Mouse (Mus musculus) monocyte, adult 2 months (primary cell): ENCODE results near the gene Cul1.
"Not testable (repeated sequence)": the region's sequence is repeated elsewhere in the genome, so short reads cannot be mapped to it uniquely, and the experiment has no call there.

Experiments used
- DNase-seq, 2 experiments: peaks; one replicate each; pipeline ENCODE4 v3.0.0; 2022; ENCODE audit warnings: low spot score in 2 of 2, low read depth in 1 of 2

Cul1 gene

DNA sequence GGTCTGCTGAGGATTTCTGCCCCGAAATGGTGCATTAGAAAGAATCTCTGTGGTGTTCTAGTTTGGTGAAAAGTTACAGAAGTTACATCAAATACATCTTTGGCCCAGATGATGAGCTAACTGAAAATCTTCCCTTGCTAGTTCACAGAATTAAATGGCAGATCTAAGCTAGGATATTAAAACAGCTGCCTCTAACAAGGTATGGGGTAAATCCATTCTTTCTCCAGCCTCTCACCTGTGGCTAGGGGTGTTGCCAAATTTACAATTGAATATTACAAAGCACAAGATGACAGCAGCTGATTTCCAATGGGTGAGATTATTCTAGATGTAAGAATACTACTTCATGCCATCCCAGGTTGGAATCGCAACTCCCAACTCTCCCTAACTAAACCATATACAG is at the start of gene Cul1:
TSS of gene Cul1 (plus strand) at position 301 of the 400 bp plus-strand sequence.
- no peak for DNase-seq

DNA sequence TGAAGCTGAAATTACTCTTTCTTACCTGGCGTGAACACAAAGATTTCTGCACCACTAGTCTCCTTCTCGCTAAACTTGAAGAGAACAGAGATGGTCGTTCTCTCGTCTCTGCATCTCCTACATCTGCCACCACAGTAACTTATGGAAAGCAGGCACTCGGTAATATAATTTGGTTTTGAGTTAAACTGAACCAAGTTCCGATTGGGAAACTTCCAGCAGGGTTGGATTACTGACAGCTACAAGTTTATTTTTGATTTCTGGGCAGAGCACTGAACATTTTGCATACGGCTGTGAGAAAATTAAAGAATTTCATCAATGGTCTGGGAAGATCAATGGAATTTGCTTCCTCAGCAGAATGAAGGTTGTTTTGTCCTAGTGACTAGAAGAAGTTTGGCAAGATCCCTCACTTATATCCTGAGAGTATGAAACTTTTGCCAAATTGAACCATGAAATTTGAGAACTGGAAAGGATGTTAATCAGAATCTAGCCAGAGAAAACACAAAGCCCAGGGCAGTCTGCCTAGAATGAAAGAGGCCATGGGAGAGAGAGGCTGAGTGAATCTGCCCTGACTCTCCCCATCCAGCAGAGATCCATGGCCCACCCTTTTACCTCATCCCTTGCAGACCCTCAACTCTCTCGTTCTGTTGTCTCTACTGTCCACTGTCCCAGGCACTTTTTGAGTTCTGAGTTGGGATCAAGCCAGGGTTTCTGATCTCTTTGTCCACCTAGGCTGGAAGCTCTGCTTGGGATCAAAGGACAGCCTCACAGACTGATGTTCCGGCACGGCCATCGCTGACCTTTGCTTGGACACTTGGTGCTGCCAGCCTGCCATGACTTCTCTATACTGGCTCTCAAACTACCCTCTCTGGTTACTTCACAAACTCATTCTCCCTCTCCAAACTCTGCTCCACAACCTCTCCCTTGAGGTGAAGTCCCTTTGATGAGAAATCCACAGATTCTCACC is 48.5 kb upstream of the Cul1 start:
- no peak for DNase-seq

GRCm38 (mm10) chr6:47412886-47413606 is 40.2 kb upstream of the Cul1 start:
- no peak for DNase-seq

DNA sequence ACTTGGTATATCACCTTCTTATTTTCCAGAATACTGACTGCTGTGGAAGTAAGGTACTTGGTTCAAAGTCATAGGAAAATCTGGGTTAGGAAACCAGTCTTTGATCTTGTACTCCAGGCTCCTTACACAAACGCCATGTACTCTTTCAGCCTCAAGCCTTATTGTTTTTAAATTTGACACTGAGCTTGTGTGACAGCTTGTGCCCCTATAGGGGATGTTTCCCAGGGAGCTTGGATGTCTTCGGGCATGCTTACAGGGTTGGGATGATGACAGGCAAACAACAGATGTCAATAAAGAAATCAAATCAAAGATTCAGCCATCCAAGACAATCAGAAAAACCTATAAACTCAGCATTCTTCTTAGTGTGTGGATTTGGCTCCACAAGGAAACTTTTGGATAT is 39.5 kb upstream of the Cul1 start:
- DNase-seq: no peak

GRCm38 (mm10) chr6:47418691-47419090 is 34.5 kb upstream of the Cul1 start:
- DNase-seq: no peak

- no peak for DNase-seq
Observed at GRCm38 (mm10) chr6:47420156-47420555, 33.0 kb upstream of the Cul1 start.

GRCm38 (mm10) chr6:47421221-47421620 is 32.0 kb upstream of the Cul1 start:
- no peak for DNase-seq

DNA sequence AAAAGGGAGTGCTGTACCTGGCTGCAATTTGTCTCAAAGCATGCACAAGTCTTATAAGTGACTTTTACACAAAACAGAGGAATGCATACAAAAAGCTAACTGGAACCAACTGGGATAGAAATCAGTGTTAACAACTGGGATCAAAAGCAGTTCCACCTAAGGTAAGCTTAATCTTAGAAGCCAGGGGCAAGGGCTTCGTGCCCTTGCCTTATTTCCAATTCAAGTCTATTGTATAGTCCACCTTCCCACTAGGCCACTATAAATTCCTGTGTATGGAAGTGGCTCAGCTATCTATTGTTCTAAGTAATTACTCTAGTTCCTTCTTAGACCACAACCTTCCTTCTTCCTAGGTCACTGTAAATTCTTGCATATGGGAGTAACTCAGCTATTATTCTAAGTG is 27.1 kb upstream of the Cul1 start:
- DNase-seq: no peak

DNA sequence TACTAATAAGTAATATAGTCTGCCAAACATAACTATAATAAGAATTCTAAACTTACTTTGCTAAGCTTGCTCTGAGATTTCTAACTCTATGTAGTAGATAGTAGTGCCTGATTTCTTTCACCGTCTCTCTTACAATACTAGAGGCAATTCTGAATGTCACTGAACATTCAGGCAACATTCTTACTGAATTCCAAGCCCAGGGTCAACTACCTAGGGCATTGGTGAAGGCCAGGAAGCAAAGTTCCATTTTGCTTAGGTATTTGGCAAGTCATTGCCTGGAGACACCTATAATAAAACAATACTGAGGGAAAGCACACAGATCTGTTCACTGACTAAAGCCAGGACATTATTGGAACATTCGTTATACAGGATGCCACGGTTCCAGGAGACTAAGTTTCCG is 26.6 kb upstream of the Cul1 start:
- not testable (repeated sequence) for DNase-seq

GRCm38 (mm10) chr6:47432795-47433194 is 20.4 kb upstream of the Cul1 start:
- DNase-seq: not testable (repeated sequence)

DNA sequence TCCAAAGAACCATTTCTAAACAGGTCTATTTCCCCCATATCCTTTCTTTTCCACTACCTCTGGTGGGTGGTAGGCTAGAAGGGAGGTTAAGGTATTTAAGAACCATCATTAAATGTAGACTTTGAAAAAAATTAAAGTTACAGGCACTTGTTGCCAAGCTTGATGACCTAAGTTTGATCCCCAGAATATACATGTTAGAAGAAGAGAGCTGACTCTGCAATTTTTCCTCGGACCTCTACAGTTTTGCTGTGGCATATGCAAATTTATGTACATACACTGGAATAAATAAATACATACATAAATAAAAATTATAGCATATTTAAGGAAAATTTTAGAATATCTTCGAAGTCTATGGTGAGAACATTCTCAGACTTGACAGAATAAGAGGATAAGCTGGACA is 13.1 kb upstream of the Cul1 start:
- DNase-seq: no peak

- no peak for DNase-seq
Observed at GRCm38 (mm10) chr6:47447658-47448057, 5.5 kb upstream of the Cul1 start.

GRCm38 (mm10) chr6:47453522-47454130 is 428 bp downstream of the Cul1 start:
- peak; percentile 6 to 11 for DNase-seq

- DNase-seq: peak; percentile 16 to 55
Observed at GRCm38 (mm10) chr6:47454131-47454574, 955 bp downstream of the Cul1 start.

DNA sequence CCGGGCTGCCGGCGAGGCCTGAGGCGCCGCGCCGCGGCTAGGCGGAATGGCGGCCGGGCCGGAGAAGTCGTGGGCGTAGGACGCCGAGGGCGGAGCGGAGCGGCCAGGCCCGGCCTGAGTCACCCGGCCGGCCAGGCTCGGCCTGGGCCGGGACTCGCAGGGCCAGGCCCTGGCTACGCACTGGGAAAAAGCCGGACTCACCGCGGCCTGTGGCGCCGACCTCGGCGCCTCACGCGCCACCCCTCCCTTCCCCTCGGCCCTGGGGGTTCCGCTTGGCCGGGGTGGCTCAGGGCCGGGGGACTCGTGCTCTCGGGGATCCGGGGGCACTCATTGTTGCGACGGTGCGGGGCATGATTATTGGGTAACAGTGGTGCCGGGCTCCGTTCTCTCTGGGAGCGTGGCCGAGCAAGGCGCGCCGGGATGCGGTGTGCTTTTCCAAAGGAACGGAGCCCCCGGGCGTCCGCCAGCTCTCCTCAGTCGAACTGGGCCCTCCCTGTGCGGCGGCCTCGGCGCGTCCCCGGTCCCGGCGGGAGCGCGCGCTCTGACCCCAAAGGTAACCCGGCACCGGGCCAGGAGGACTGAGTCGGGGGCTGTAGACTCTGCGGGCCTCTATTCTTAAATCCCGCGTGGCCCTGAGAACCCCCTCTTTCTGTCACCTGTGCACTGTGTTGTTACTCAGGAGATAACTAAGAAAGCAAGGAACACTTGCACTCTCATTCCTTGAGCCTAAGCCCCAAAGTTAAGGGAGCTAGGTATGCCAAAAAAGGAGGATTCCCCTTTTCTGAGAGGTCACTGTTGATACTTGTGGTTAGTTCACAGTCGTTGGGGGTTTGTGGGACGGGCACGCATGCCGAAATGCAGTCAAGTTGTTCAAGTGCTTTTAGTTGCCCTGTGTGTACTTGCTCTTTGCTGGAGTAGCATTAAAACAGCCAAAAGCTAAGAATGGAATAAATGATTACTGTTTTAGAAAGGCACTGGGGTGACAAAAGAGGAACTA is 1.7 kb downstream of the Cul1 start:
- DNase-seq: peak; percentile 6 to 35

- no peak for DNase-seq
Observed at GRCm38 (mm10) chr6:47455843-47456242, 2.6 kb downstream of the Cul1 start.

DNA sequence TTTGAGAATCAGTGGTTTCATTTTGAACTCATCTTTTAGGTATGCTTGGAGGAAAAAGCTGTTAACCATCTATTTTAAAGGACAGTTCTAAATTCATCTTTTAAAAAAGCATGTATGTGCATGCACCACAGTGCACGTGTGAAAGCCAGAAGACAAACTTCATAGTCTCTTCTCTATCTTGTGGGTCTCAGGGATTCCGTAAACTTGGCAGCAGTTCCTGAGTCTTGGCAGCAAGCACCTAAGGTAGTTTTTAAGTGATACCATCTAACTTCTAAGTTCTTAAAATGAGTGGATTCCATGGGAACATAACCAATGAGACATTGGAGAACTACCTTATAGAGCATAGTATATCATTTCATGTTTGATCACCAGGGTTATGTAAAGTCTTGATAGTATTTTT is 3.7 kb downstream of the Cul1 start:
- no peak for DNase-seq

- DNase-seq: no peak
Observed at GRCm38 (mm10) chr6:47465400-47465799, 12.2 kb downstream of the Cul1 start.

GRCm38 (mm10) chr6:47466488-47466887 is 13.3 kb downstream of the Cul1 start:
- DNase-seq: no peak

GRCm38 (mm10) chr6:47467058-47467457 is 13.9 kb downstream of the Cul1 start:
- DNase-seq: no peak
